Mouse (Mus musculus) kidney, postnatal 0 days (tissue): ENCODE measurements around the gene Olfml1. TPM values are rescaled to one million over a fixed set of nuclear protein-coding genes. Genes with fewer than 3 reads are reported as not detected.

ENCODE experiments used
- ATAC-seq: fragments of 200-750 bp; cut with Nextera tagmentation; replicated peaks from 2 replicates; pipeline ENCODE4 v1.8.0; 2017; ENCODE audit warnings: low read depth, moderate number of reproducible peaks, moderate TSS enrichment, moderate library complexity; ENCODE audit not compliant: low FRiP score
- DNase-seq: peaks from one replicate; pipeline ENCODE4 v3.0.0-alpha.2; 2016; ENCODE audit warnings: low spot score
- H3K27ac ChIP-seq: fragments of 300-500 bp; sonication (generic); 2 replicates; pipeline ENCODE4 v1.5.1; 2014; ENCODE audit warnings: mild to moderate bottlenecking
- H3K27me3 ChIP-seq: fragments of 300-500 bp; sonication (generic); 2 replicates; pipeline ENCODE4 v1.6.1; 2014; ENCODE audit warnings: low read length, mixed read lengths; ENCODE audit not compliant: insufficient read depth
- H3K36me3 ChIP-seq: fragments of 300-500 bp; sonication (generic); 2 replicates; pipeline ENCODE4 v1.6.1; 2014; ENCODE audit warnings: low read length, mixed read lengths; ENCODE audit not compliant: insufficient read depth
- H3K4me1 ChIP-seq: fragments of 300-500 bp; sonication (generic); replicated peaks from 2 replicates; pipeline ENCODE4 v1.6.1; 2014; ENCODE audit warnings: antibody characterized with exemption, low read length, mixed read lengths; ENCODE audit not compliant: insufficient read depth
- H3K4me2 ChIP-seq: fragments of 300-500 bp; sonication (generic); 2 replicates; pipeline ENCODE4 v1.6.1; 2014; ENCODE audit warnings: mild to moderate bottlenecking, low read length, moderate library complexity, mixed read lengths
- H3K4me3 ChIP-seq: fragments of 300-500 bp; sonication (generic); replicated peaks from 2 replicates; pipeline ENCODE4 v1.5.1; 2014; ENCODE audit warnings: low read depth, low read length
- H3K9ac ChIP-seq: fragments of 300-500 bp; sonication (generic); 2 replicates; pipeline ENCODE4 v1.6.1; 2014; ENCODE audit warnings: low read depth, low read length
- H3K9me3 ChIP-seq: fragments of 300-500 bp; sonication (generic); replicated peaks from 2 replicates; pipeline ENCODE4 v1.6.1; 2016; ENCODE audit warnings: low read length, inconsistent platforms, mixed read lengths
- CTCF ChIP-seq: IDR thresholded peaks from 2 replicates; pipeline ENCODE4 v1.5.1; 2016; ENCODE audit warnings: antibody characterized with exemption, low read depth, mild to moderate bottlenecking, moderate library complexity
- WGBS: fragments of 180-500 bp; shearing (Covaris S2); extraction: QIAGEN DNeasy Blood & Tissue Kit; methylation state at CpG from one replicate; pipeline ENCODE4 v1.1.7; 2014; 5-methylcytosine and 5-hydroxymethylcytosine counted together
- polyA plus RNA-seq: library from polyadenylated mRNA; unstranded; fragments of >200 nt; fragmentation: Nextera tagmentation; extraction: Ambion mirVana; gene quantifications from 2 replicates; pipeline ENCODE4 v1.2.1, GENCODE M21; 2015

Gene Olfml1
- polyA plus RNA-seq, 1 experiment from 2014 or later, result 24.9 TPM

- H3K27me3 ChIP-seq, result no peaks in the 10 kb centered on the region
- ATAC-seq (no peak), DNase-seq (no peak)
- no peak overlapping the region for H3K27ac ChIP-seq
- no peaks in the 10 kb centered on the region for H3K9me3 ChIP-seq
- H3K36me3 ChIP-seq, result no peaks in the 10 kb centered on the region
- no peak overlapping the region for H3K4me3 ChIP-seq
- 79% methylated on average over 6 of the region's 6 CpGs for WGBS
- no peak for TF ChIP-seq CTCF
- H3K9ac ChIP-seq, result no peak overlapping the region
- H3K4me1 ChIP-seq, result no peaks in the 10 kb centered on the region
- H3K4me2 ChIP-seq, result no peak overlapping the region
These were observed 58.5 kb downstream of the Olfml1 start for GRCm38 (mm10) chr7:107625781-107626180.

GRCm38 (mm10) chr7:107628383-107628782, 61.1 kb downstream of the Olfml1 start:
- no peak for DNase-seq
- H3K4me1 ChIP-seq, result no peaks in the 10 kb centered on the region
- TF ChIP-seq CTCF, result no peak
- H3K4me2 ChIP-seq, result no peak overlapping the region
- ATAC-seq, result no peak
- no peaks in the 10 kb centered on the region for H3K27me3 ChIP-seq
- no peak overlapping the region for H3K9ac ChIP-seq
- no peak overlapping the region for H3K4me3 ChIP-seq
- no peak overlapping the region for H3K27ac ChIP-seq
- H3K36me3 ChIP-seq, result no peaks in the 10 kb centered on the region
- H3K9me3 ChIP-seq, result no peaks in the 10 kb centered on the region

- no peaks in the 10 kb centered on the region for H3K9me3 ChIP-seq
- no peak for ATAC-seq
- no peak for TF ChIP-seq CTCF
These were observed 66.0 kb downstream of the Olfml1 start for GRCm38 (mm10) chr7:107633201-107633600.

GRCm38 (mm10) chr7:107637398-107637797, 70.2 kb downstream of the Olfml1 start:
- Histone ChIP-seq H3K4me1 (no peaks in the 10 kb centered on the region), H3K4me2 (no peak overlapping the region), H3K36me3 (no peaks in the 10 kb centered on the region), H3K27me3 (no peaks in the 10 kb centered on the region), H3K9me3 (no peaks in the 10 kb centered on the region), H3K27ac (no peak overlapping the region), H3K9ac (no peak overlapping the region), H3K4me3 (no peak overlapping the region)
- DNase-seq, result no peak
- no peak for ATAC-seq
- TF ChIP-seq CTCF, result no peak
- 57% methylated on average over 7 of the region's 7 CpGs for WGBS

More at GRCm38 (mm10) chr7:107633201-107633600, 66.0 kb downstream of the Olfml1 start:
- Histone ChIP-seq H3K4me3 (no peak overlapping the region), H3K27ac (no peak overlapping the region), H3K27me3 (no peaks in the 10 kb centered on the region), H3K4me1 (no peaks in the 10 kb centered on the region), H3K4me2 (no peak overlapping the region), H3K36me3 (no peaks in the 10 kb centered on the region), H3K9ac (no peak overlapping the region)
- DNase-seq, result no peak
- WGBS, result 82% methylated on average over 4 of the region's 4 CpGs

- no peak overlapping the region for H3K9ac ChIP-seq
- ATAC-seq (no peak), DNase-seq (peak; percentile 39)
- no peak overlapping the region for H3K4me2 ChIP-seq
- no peaks in the 10 kb centered on the region for H3K36me3 ChIP-seq
- H3K4me3 ChIP-seq, result no peak overlapping the region
- 63% methylated on average over 5 of the region's 5 CpGs for WGBS
- no peaks in the 10 kb centered on the region for H3K27me3 ChIP-seq
- TF ChIP-seq CTCF, result no peak
- no peaks in the 10 kb centered on the region for H3K9me3 ChIP-seq
- H3K4me1 ChIP-seq, result no peaks in the 10 kb centered on the region
- no peak overlapping the region for H3K27ac ChIP-seq
These were observed 70.8 kb downstream of the Olfml1 start for GRCm38 (mm10) chr7:107638026-107638425.

Other genes starting within 250 kb of the Olfml1 start
- 2.2 and 3.2 TPM in 2 replicates for gene Syt9, start 196.7 kb upstream of the Olfml1 start, polyA plus RNA-seq
- 7.2 and 8.3 TPM in 2 replicates for gene Ppfibp2, start 27.8 kb downstream of the Olfml1 start, polyA plus RNA-seq
- not detected in 2 replicates for gene 5330417H12Rik, start 57.7 kb downstream of the Olfml1 start, polyA plus RNA-seq
- 0.21 and 0.22 TPM in 2 replicates for gene Cyb5r2, start 190.6 kb downstream of the Olfml1 start, polyA plus RNA-seq
- not detected in 2 replicates for gene Ovch2, start 233.8 kb downstream of the Olfml1 start, polyA plus RNA-seq
- gene Olfr467, start 244.8 kb downstream of the Olfml1 start, polyA plus RNA-seq, result not detected in 2 replicates